Comparison of ENCODE assay signal across 8 mouse cellular contexts in the genomic region with DNA sequence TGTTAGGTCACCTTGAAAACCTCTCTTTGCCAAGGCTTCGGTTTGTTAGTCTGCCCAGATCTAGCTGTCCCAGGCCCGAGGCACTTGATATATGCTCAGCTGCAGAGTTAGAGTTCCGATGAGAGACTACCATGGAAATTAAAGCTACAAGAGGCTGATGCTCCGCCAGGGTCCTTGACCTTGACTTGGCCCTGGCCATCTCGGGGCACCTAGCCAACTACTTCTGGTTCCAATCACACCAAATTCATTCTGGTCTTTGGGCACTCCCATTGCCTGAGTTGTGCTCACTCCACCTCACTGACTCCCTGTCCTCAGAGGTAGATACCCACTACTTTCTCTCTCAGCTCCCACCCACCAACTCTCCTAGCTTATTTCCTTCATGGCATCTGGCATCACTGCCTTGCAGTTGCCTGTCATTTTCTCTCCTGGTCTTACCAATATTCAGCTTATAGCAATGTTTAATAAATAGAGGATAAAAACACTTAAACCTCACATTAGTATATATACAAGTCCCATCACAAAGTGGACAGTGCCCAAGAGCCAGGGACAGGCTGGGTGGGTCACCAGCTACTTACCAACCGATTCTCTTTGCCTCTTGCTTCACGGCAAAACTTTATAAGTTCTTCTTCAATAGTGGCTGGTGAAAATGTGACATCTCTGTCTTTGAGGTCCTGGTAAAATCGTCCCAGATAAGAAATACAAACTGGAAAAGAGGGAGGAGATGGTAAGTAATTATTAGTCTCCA. TPM values are rescaled to one million over a fixed set of nuclear protein-coding genes. Genes with fewer than 3 reads are reported as not detected.
DNase-seq lines count a peak whose midpoint lies in the region; ATAC-seq and TF ChIP-seq lines count a peak whose summit lies in the region.

No protein-coding gene starts in this region.

- TF ChIP-seq POLR2A in small intestine, adult 2 months (IDR thresholded peaks at IDR 0.05; ENCODE audit: low read depth, low read length): no peak

- H3K36me3 ChIP-seq in heart, embryonic 13.5 days: peaks cover 35% of the 10 kb centered on the region
- peaks cover 26% of the 10 kb centered on the region for H3K36me3 ChIP-seq in small intestine, adult 2 months (ENCODE audit: control insufficient read depth, insufficient read depth, low read length)

- DNase-seq in cerebellum, adult 11-12 months: peak; percentile 61
- no peak for DNase-seq in cerebellum, postnatal 36 days
- peak; percentile 40 to 62 for DNase-seq in adrenal gland, adult 18-20 months (ENCODE audit: low spot score in 2 of 2)
- DNase-seq in kidney, postnatal 36 days: peak; percentile 37 to 40
- DNase-seq in left cerebral cortex, adult 18-20 months (ENCODE audit: low spot score in 2 of 2): no peak

- H3K27me3 ChIP-seq in heart, embryonic 13.5 days (replicated peaks): no peaks in the 10 kb centered on the region; the same call in 1 of the 2 replicates
- no peaks in the 10 kb centered on the region for H3K27me3 ChIP-seq in small intestine, adult 2 months (ENCODE audit: control insufficient read depth, insufficient read depth, low read length)

- H3K4me1 ChIP-seq in heart, embryonic 13.5 days: peaks cover 45% of the 10 kb centered on the region
- H3K4me1 ChIP-seq in small intestine, adult 2 months (ENCODE audit: control insufficient read depth, insufficient read depth, insufficient read length, low read length): peaks cover 19% of the 10 kb centered on the region

- H3K4me2 ChIP-seq in heart, embryonic 13.5 days: peak overlapping the region; percentile 71

- 48% methylated on average over 8 of the region's 8 CpGs for whole genome bisulfite sequencing in heart, embryonic 13.5 days
- 48% methylated on average over 8 of the region's 8 CpGs for WGBS in small intestine, adult 2 months

- peak overlapping the region; percentile 92 for H3K9ac ChIP-seq in heart, embryonic 13.5 days

- no peak for ATAC-seq in heart, embryonic 13.5 days (ENCODE audit: extremely low read depth, insufficient number of reproducible peaks, low FRiP score, low TSS enrichment)
- no peak for ATAC-seq in megakaryocyte-erythroid progenitor cell, adult 5-6 weeks (replicated peaks; ENCODE audit: low FRiP score, low TSS enrichment, poor library complexity, severe bottlenecking)

- no peak for TF ChIP-seq CTCF in small intestine, adult 2 months (IDR thresholded peaks at IDR 0.05; ENCODE audit: extremely low read depth, insufficient read length, insufficient replicate concordance, low read depth, low read length)

- peak overlapping the region; percentile 84; the same call in 1 of the 2 replicates for H3K27ac ChIP-seq in heart, embryonic 13.5 days (replicated peaks)
- no peak overlapping the region for H3K27ac ChIP-seq in small intestine, adult 2 months (ENCODE audit: insufficient read depth, low read depth, low read length)

- H3K4me3 ChIP-seq in heart, embryonic 13.5 days: peak overlapping the region; percentile 84
- peak overlapping the region; percentile 41 for H3K4me3 ChIP-seq in small intestine, adult 2 months (ENCODE audit: low read depth, low read length)

- no peaks in the 10 kb centered on the region for H3K9me3 ChIP-seq in heart, embryonic 13.5 days

RNA-seq across cellular contexts. Expression of a gene that starts 1.1 kb away (rescaled TPM):
- 100 to 1,000 TPM; 240 to 272 TPM for total RNA-seq in adrenal gland, adult 18-20 months (2021)
- 195 and 233 TPM in 2 replicates for polyA plus RNA-seq in heart, embryonic 13.5 days (2015; fragmentation: Nextera tagmentation; extraction: Ambion mirVana)
- 2.9 and 7.5 TPM in 2 replicates for polyA plus RNA-seq in small intestine, adult 2 months (2012; rRNA removed)
- total RNA-seq in left cerebral cortex, adult 18-20 months (2021): 100 to 1,000 TPM; 130 to 147 TPM
- total RNA-seq in megakaryocyte-erythroid progenitor cell, adult 5-6 weeks (2014; fragmentation: Nextera tagmentation): 147 and 157 TPM in 2 replicates
- total RNA-seq in megakaryocyte-erythroid progenitor cell, adult 5-6 weeks (2017): 144 and 187 TPM in 2 replicates

RNA-seq across cellular contexts. Expression of a gene that starts 3.4 kb away (rescaled TPM):
- total RNA-seq in adrenal gland, adult 18-20 months (2021): 10 to 100 TPM; 24.0 to 26.6 TPM
- 4.7 and 5.5 TPM in 2 replicates for polyA plus RNA-seq in heart, embryonic 13.5 days (2015; fragmentation: Nextera tagmentation; extraction: Ambion mirVana)
- 6.9 and 10.5 TPM in 2 replicates for polyA plus RNA-seq in small intestine, adult 2 months (2012; rRNA removed)
- 10 to 100 TPM; 56.2 to 60.2 TPM for total RNA-seq in left cerebral cortex, adult 18-20 months (2021)
- total RNA-seq in megakaryocyte-erythroid progenitor cell, adult 5-6 weeks (2014; fragmentation: Nextera tagmentation): 15.4 and 18.2 TPM in 2 replicates
- 23.9 and 24.9 TPM in 2 replicates for total RNA-seq in megakaryocyte-erythroid progenitor cell, adult 5-6 weeks (2017)

Comparison
In these comparisons a context has a peak if more than half of its experiments do, and no peak if none do; other contexts are left out.
1. DNase-seq: peak in cerebellum, adult 11-12 months (single experiment), adrenal gland, adult 18-20 months (2 of 2) and kidney, postnatal 36 days (2 of 2); none in cerebellum, postnatal 36 days (0 of 2) and left cerebral cortex, adult 18-20 months (0 of 2).